Mouse (Mus musculus): ENCODE measurements around the gene Paxbp1. TPM values are rescaled to one million over a fixed set of nuclear protein-coding genes. Genes with fewer than 3 reads are reported as not detected.
A peak's percentile ranks its signal among the peaks of the same experiment; 100 is the strongest.

Paxbp1 gene
- total RNA-seq, 2 experiments from 2014 or later = 91.2 to 94.8 TPM

DNA sequence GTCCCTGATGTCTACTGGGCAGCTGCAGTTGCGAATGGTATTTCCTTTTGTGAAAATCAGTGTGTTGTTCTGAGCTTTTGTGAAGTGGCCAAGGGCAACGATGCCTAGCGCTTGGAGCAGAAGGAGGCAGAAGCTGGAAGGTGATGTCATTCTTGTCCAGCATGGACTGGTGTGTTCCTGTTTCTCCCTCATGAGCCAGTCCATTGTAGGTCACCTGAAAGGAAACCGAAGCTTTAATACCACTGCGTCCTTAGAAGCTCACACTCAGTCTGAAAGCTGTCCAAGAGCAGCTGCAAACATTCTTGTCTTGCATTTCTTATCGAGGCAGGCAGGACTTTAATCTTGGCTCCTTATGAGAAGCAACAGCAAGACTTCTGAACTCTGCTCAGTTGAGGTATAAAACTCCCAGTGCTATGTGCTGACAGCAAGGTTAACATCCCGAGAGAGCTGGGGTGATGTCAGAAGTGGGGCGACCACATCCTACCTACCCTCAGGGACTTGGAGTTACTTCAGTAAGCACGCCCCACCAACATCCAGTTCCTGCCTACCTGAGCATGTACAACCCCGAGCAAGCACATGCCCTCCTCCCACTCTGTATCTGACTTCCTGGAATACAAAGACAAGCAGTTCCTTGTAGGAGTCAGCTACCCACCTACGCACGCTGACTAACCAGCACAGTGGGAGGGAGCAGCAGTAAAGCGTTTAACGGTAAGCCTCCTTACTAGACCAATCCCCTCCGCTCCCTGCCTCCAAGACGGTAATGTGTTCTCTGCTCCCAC is 11.9 kb upstream of the Paxbp1 start:
- intact Hi-C loops (cut with DNase I) = no loop called here

DNA sequence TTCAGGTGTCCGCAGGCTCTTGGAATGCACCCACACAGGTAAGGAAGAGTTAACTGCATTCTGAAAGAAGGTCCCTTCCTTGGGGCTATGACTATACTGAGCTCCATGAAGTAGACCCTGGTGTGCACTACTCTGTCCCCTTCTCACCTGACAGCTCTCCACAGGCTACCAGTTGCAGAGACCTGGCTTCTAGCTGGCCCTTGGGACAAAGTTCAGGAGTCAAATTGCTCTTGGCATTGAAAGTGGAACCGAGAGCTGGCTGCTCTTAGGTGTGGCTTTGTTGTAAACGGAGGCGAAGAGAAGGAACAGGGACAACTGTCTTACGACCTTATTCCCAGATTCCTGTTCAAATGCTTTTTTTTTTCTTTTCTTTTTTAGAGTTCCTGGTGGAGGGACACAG is 10.8 kb upstream of the Paxbp1 start:
- DNase-seq = no peak
- intact Hi-C loops (cut with DNase I) = no loop called here

More for the DNA sequence above, 11.9 kb upstream of the Paxbp1 start:
- no peak for DNase-seq

DNA sequence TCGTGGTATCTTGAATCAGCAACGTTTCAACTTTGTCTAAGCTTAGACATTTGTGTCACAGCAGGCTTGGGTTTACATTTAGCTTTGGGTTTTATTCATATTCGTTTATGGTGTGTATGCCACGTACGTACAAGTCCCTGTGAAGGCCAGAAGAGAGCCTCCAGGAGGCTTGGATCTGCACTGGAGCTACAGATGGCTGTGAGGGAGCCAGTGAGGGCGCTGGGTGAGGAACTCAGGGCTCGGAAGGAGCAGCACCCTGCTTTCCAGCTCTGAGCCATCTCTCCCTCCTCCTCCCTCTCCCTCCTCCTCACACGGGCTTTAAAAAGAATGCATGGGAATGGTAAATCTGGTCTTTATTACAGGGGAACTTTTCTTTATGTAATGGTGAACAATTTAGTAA is 9.3 kb upstream of the Paxbp1 start:
- intact Hi-C loops (cut with DNase I) = no loop called here
- DNase-seq = no peak

DNA sequence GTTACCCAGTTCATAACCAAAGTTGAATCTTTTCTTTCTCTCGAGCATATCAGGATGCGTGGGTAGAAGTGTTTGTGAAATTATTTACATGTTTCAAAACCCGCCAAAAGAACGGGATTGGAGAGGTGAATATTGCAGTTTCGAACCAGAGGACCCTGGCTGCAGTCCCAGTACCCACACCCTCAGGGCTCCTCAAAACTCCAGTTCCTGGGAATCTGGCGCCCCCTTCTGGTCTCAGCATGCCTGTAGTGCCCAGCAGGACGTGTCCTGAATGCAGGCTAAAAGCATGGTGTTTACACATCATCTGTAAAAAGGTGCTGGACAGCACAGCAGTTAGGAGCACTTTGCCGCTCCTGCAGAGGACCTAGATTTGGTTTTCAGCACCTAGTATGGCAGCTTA is 1.2 kb upstream of the Paxbp1 start:
- intact Hi-C loops (cut with DNase I) = no loop called here
- peak; percentile 64 for DNase-seq

DNA sequence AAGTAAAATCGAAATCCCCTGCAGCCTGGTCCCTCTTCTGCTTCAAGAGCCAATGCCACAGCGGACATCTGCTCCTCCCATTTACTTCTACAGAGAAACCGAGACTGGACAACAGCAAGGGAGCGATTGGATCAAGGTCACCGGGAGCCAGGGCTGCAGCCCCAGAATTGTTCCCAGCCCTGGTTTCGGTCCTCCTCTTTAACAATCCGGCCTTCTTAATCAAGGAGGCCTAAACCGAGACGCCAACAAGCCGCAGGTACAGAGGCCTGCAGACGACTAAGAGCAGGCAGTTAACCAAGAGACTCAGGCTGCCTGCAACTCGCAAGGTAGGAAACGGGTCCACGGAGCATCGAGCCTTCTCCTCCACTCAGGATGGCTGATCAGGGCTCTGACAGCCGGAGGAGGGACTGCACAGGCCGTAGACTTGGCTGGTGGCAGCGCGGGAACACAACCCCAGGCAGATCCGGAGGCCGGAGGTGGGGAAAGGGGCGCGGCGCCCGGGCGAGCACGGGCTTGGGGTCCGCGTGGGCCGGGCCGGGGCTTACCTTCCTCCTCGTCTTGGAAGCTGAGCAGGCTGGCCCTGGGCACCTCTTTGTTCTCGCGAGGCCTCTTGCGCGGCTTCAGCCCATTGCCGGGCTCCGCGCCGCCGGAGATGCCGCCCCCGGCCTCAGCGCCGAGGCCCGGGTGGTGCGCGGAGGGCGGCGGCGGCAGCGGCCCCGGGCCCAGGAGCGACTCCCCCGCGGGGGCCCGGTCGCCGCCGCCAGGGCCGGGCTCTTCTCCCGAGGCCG is 688 bp downstream of the Paxbp1 start:
- intact Hi-C loops (cut with DNase I) = no loop called here
- DNase-seq = peak; percentile 57

DNA sequence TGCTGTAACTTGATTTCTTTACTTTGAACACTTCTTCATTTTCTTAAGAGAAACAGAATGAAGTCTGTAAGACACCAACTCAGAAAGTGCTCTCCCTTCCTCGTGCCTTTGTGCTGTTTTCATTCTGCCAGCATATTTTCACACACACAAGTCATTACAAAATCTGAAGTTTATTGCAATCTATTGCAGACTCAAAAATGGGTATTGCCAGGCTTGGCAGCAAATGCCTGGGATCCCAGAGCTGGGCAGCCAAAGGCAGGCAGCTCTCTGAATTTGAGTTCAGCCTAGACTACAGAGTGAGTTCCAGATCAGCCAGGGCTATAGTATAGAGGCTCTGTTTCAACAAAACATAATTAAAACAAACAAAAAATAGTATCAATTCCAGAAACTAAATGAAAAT is 1.7 kb downstream of the Paxbp1 start:
- no peak for DNase-seq
- intact Hi-C loops (cut with DNase I) = no loop called here

DNA sequence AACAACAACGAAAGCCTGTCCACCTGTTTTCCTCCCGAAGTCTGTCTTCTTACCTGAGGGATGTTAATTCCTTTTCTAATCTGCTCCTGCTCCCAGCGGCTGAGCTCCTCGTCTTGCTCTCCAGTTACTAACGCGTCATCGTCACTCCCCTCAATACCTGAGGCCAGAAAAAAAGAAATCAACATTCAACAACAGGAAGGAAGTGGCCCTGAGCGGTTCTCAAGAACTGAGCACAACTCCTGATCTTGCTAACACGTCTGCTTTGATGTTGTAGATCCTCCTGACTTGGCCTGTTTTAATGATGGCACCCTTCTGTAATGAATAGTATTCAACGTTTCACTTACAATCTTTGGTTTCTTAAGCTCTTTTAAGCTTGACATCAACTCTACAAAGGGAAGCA is 8.5 kb downstream of the Paxbp1 start:
- intact Hi-C loops (cut with DNase I) = no loop called here
- DNase-seq = no peak

DNA sequence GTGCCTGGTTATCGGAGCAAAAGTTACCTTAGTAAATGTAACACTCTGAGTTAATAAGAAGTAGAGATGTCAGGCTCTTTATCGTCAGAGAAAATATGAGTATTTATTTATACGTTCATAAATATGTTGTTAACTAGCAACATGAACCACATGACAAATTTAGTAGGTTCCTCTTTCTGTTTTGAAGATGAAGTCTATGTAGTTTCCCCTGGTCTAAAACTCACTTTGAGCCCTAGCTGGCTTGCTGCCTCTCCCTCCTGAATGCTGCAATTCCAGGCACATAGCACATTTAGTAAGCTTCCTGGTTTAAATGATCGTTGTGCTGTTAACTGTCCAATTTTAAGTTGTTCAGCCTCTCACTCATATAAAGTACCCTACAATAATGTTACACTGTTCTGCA is 13.6 kb downstream of the Paxbp1 start:
- intact Hi-C loops (cut with DNase I) = no loop called here
- no peak for DNase-seq

DNA sequence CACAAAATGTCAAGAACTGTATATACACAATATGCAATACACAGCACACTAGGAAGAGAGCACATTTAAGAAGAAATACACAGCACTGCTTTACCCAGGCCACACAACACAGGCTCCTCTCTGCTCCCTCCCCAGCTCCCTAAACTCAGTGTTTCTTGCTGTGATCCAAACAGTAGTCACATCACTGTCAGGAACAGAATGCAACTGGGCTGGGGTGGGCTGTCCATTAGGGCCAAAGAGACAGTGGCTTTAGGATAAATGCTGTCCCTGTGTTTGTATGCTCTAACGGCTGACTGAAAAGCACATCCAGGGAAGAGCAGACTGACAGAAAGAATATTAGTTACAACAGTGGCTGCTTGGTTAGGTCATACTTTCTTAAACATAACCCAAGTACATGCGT is 14.4 kb downstream of the Paxbp1 start:
- intact Hi-C loops (cut with DNase I) = loop anchor here (5.0 to 10.0 kb wide), 2 partner anchors 238 to 635 kb away; no protein-coding TSS in a partner anchor
- DNase-seq = no peak

DNA sequence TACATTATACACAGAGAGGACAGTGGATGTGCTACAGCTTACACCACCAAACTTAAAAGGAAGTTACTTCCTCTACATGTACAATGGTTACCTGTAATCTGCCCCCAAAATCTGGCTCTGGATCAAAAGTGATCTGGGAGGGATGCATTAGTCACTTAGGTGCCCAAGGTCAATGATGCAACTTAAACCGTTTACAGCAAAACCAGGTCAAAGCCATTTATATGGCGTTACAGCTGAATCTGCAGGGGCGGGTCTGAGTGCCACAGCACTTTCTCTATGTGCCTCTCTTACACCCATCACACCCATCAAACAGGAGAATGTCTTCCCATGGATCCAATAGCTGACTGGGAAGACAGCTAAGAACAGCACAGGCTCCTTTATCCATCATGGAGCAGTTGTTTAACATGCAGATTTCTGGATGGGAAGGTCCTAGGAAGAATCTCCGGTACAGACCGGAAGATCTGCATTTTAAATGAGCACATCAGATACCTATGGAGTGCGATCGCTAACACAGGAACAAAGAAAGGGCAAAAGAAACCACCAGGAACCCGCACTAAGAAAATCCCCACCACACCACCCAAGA is 15.1 kb downstream of the Paxbp1 start:
- intact Hi-C loops (cut with DNase I) = loop anchor here (5.0 to 10.0 kb wide), 2 partner anchors 237 to 636 kb away; no protein-coding TSS in a partner anchor
- DNase-seq = no peak

DNA sequence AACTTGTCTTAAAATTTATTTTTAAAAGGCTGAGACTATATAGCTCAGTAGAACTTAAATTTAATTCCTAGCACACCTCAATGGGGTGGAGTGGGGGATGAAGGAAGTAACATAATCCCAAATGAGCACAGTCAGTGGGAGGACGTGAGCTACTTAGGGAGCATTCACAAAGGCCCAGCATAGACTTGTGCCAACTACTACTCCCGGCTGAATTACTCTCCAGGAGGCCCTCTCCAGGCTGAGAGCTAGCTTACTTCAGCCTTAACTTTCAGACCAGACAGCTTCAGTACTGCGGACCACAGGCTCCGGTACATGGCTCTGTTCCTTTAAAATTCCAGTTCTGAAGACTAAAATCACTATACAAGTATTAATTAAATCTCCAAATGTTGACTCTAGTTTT is 18.1 kb downstream of the Paxbp1 start:
- no peak for DNase-seq
- intact Hi-C loops (cut with DNase I) = loop anchor here (5.0 to 10.0 kb wide), 2 partner anchors 234 to 639 kb away; no protein-coding TSS in a partner anchor

DNA sequence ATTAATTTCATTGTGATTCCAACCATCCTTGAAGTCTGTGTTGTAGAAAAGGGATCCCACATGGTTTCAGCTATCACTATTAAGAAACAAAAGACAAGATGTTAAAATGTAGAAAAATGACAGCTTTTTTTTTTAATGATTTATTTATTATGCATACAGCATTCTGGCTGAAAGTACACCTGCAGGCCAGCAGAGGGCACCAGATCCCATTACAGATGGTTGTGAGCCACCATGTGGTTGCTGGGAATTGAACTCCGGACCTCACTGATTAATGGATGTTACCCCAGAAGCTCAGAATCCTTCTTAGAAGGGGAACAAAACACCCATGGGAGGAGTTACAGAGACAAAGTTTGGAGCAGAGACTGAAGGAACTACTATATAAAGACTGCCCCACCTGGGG is 21.0 kb downstream of the Paxbp1 start:
- DNase-seq = peak; percentile 19
- intact Hi-C loops (cut with DNase I) = loop anchor here (5.0 to 10.0 kb wide), 2 partner anchors 51 to 641 kb away; no protein-coding TSS in a partner anchor

DNA sequence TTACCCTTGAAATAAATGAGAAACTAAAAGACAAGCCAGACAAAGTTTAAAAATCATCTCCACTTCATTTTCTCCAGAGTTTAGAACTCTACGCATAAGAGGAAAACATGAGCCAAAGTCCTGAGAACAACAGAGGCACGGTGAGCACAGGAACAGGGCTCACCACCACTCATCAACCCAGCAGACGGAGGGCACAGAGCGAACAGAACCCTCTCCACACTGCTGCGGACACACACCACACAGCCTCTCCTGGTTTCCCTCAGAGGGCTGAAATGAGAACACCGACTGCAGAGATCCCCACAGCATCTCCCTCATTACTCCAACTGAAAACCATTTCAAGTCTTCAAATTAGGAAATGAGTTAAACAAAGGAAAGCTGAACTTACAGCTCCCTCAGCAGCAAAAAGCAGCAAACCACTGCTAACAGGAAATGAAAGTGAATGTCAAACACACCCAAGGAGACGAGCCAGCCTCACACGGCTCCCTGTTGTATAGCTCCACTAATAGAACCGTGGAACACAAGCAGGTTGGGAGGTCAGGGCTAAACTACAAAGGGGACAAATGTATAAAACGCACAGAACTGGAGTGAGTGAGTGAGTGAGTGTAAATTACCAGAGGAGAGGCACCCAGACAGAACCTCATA is 23.4 kb downstream of the Paxbp1 start:
- no peak for DNase-seq
- intact Hi-C loops (cut with DNase I) = loop anchor here (5.0 to 10.0 kb wide), 2 partner anchors 49 to 644 kb away; no protein-coding TSS in a partner anchor

DNA sequence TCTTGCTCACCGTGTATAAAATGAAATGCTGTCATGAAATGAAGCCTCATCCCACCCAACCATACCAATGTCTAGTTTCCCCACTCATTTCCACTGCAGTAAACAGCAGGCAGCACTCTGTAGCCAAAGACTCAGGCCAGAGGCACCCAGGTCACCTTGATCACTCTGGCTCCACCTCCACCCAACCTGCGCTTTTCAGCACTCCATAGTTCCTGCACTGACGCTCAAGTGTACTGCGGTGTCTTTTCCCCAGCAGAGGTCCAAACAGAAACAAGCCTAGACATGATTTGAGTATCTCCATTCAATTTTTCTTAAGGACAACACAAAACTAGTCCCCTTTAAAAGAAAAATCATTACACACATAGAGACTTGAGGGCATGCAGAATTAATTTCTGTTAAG is 24.9 kb downstream of the Paxbp1 start:
- no peak for DNase-seq
- intact Hi-C loops (cut with DNase I) = no loop called here

DNA sequence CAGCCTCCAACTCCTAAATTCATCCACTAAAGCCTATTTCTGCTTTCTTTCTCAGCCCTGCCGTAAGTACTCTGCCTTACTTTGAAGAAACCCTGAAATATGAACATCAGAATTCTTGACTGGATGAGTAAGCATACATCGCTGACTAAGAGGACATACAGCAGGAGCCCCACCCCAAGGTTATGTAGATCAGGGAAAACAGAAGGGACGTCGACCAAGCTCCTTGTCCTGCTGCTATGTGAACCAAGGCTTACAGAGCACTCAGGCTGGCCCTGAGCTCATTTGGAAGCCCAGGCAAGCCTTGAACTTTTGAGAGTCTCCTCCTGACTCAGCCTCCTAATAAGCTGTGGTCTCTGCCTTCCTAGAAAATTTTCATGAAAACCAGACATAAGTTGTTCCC is 28.6 kb downstream of the Paxbp1 start:
- DNase-seq = no peak
- intact Hi-C loops (cut with DNase I) = no loop called here

DNA sequence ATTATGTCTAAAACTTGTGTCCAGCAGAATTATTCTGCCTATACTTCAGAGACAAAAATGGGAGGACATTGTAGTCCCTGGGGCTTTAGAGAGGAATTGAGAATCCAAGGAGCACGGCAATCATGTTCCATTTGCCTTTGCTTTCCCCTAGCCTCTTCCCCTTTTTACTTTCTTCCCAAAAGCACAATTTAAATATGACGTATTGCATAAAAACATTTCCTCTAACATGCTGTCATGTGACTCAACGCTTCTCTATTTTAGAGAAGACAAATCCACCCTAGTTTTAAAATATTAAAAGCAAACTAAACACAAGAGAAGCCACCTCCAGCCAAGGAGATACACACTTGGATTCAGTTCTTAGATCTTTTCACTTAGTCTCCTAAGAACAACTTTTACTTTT is 32.5 kb downstream of the Paxbp1 start:
- DNase-seq = no peak
- intact Hi-C loops (cut with DNase I) = no loop called here

DNA sequence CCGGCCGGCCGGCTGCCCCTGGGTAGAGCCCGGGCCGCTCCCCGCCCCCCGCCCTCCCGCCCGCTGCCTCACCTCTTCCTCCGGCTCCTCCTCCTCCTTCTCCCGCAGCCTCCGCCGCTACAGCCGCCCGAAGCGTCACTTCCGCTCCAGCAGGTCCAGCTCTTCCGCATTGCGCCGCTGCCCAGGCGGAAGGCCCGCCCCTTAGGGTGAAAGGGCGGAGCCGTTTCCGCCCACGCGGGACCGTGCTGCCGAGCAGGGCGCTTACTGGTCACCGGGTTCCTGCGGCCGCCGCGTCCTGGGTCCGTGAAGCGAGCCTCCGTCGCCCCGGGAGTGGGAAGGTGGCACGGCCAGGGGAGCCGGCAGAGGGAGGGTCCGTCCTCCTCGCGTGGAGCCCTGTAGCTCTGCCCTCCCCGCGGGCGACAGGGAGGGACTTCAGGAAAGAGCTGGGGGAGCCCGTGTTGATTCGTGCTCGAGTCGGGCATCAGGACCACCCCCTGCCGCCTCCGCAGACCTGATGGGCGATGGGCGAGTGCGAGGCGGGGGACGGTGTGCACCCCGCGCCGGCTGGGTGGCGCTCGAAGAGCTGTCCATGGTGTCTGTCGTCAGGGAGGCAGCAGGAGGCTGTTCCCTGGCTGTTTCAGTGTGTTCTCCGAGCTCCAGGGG is 33.2 kb downstream of the Paxbp1 start, which contains the start of gene Synj1:
Gene Synj1, minus strand, starts transcription at position 288 of the 663 bp plus-strand sequence.
- intact Hi-C loops (cut with DNase I) = no loop called here
- DNase-seq = peak; percentile 91

DNA sequence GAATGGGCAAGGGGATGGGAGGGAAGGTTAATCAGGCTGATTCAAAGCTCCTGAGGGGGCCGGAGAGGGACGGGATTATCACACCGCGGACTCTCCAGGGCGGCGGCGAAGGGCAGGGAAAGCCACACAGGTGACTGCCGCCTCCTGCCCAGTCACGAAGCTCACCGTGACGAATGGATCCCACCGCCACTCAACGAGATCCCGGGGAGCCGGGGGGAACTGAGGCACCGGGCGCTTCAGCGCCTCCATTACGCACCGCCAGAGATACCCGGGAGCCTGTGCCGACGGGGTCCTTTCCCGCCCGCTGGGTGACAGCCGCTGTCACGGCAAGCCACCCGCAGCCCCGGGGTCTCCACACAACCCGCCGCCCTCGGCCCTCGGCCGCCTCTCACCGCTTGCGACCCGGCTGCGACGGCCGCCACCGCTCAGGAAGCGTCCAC is 33.7 kb downstream of the Paxbp1 start:
- no peak for DNase-seq
- intact Hi-C loops (cut with DNase I) = no loop called here

DNA sequence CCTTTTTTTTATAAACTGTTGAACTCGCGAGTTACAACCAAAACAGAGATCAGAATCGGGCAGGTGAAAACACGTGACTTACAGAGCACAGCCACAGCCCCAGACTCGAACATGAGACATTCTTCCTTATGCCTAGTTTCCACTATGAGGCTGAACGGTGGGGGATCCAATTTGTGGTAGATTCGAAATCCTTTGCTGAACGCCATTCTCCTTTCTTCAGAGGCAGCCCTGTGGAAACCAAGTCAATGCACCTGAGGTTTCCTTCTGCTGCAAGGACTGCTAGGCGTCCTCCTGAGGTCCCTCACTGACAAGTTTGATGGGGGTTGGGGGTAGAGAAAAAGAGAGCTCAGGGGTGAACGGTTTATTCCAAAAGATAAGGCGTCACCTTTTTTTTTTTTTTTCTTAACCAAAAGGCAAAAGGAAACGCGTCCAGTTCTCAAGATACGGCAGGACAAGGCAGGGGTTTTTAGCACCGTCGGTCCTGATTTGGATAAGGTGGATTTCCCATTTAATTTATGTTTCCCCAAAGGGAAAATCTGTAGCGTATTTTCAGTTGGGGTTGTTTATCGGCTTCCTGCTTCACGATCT is 34.3 kb downstream of the Paxbp1 start:
- no peak for DNase-seq
- intact Hi-C loops (cut with DNase I) = no loop called here
